Mouse (Mus musculus) liver, adult (tissue): ENCODE data around the gene Nfia.

Source experiments
- GATA4 ChIP-seq: IDR thresholded peaks from 2 replicates; pipeline ENCODE4 v1.6.1; 2014; ENCODE audit warnings: mild to moderate bottlenecking, low read length; ENCODE audit not compliant: insufficient replicate concordance

Gene Nfia

GRCm38 (mm10) chr4:98107936-98108675 is 335.6 kb downstream of the Nfia start:
- no peak for TF ChIP-seq GATA4

DNA sequence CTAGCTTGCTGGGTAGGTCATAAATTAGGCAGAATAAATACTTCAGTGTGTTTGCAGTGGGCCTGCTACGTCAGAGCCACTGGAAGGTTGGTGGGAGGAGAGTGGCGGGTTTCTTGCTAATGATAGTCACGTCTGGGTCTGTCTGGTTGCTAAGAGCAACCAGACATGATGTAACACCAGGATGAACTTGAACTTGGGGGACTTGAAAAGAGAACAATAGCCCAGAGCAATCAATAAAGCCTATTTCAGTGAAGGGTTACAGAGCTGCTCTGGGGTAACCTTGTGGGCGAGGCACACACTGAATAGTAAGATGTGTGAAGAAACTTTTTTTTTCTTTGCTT is 336.1 kb downstream of the Nfia start:
- no peak for TF ChIP-seq GATA4

- no peak for TF ChIP-seq GATA4
Measured at GRCm38 (mm10) chr4:98109064-98109463, 336.5 kb downstream of the Nfia start.

- TF ChIP-seq GATA4: no peak
Measured at GRCm38 (mm10) chr4:98109911-98110310, 337.4 kb downstream of the Nfia start.

GRCm38 (mm10) chr4:98113289-98114024 is 340.9 kb downstream of the Nfia start:
- no peak for TF ChIP-seq GATA4

GRCm38 (mm10) chr4:98114966-98115365 is 342.4 kb downstream of the Nfia start:
- TF ChIP-seq GATA4: no peak

GRCm38 (mm10) chr4:98115401-98115800 is 342.9 kb downstream of the Nfia start:
- TF ChIP-seq GATA4: no peak

DNA sequence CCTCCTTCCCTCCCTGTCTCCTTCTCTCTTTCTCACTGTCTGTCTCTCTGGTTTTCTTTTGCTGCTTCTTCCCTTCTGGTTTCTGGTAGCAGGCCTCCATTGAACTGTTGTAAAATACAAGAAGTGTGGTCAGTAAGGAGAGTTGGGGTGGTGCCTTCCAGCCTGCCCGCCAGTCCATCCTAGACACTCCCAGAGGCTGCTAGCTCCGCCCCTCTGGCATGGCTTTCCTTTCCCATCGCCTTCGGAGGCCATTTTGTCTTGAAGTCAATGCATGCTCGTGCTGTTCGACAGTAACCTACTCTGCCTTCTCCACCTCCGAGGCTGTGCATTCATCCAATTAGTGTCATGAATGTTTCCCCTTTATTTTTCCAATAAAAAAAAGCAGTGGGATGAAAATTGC is 343.5 kb downstream of the Nfia start:
- no peak for TF ChIP-seq GATA4

DNA sequence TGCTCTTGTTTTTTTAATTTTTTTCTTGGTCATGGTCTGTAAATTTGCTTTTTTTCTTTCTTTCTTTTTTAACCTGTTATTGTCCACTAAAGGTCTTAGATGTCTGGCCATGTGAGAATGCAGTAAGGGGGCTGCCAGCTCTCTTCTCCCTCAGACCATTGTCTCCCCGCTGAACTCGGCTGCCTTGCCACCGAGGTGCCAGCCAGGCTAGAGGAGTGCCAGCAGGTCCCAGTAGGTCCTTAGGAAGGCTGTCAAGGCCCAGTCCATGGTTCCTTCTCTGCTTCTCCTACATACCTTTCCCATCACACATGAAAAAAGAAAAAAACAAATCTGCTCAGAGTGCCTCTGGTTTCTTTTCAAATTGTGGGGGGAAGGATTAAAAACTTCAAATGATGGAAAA is 345.6 kb downstream of the Nfia start:
- TF ChIP-seq GATA4: no peak

- TF ChIP-seq GATA4: no peak
Measured at GRCm38 (mm10) chr4:98118761-98119675, 346.5 kb downstream of the Nfia start.

- TF ChIP-seq GATA4: no peak
Measured at GRCm38 (mm10) chr4:98119949-98120531, 347.5 kb downstream of the Nfia start.

GRCm38 (mm10) chr4:98120706-98121340 is 348.3 kb downstream of the Nfia start:
- no peak for TF ChIP-seq GATA4

GRCm38 (mm10) chr4:98126003-98126677 is 353.6 kb downstream of the Nfia start:
- TF ChIP-seq GATA4: no peak

- no peak for TF ChIP-seq GATA4
Measured at GRCm38 (mm10) chr4:98130798-98131197, 358.3 kb downstream of the Nfia start.
